Mouse (Mus musculus) stomach, postnatal 0 days (tissue): ENCODE data around the gene Rubcn.

ENCODE experiments used
- CTCF ChIP-seq: IDR thresholded peaks from 2 replicates; pipeline ENCODE4 v1.5.1; 2016; ENCODE audit warnings: antibody characterized with exemption, low read depth, mild to moderate bottlenecking, moderate library complexity
- EP300 ChIP-seq: optimal IDR thresholded peaks from 2 replicates; pipeline ENCODE3; 2016; ENCODE audit warnings: antibody characterized with exemption

DNA sequence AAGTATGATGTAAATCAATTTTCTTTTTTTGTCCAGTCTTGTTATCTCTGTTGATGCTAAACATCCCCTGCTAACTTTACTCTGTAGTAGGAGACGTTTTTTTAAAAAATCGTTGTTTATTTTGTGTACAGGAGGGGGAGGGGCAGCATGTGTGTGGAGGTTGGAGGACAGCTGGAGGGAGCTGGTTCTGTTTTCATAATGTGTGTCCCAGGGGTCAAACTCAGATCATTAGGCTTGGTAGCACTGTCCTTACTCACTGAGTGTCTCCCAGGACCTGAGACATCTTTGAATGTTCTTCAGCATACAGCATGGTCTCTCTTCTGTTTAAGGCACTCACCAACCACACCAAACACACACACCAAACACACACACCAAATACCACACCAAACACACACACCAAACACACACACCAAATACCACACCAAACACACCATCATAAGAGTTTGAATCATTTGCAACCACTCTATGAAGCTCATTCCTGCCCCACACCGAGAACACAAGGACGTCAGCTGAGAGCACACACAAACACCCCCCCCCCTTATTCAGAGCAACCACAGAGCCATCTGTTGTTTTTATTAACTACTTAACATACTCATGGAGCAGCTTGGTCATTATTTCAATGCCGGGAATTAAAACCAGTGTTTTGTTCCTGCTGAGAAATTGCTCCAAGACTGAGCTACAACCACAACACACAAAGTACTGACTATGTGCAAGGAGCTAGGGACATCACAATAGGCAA, 94.1 kb downstream of the Rubcn start:
- TF ChIP-seq CTCF (no peak), EP300 (no peak)
